Comparison of ENCODE assay signal across 19 mouse cellular contexts in genomic region chr12:76046561-76046960, GRCm38 (mm10).
A peak's percentile ranks its signal among the peaks of the same experiment; 100 is the strongest.
DNase-seq lines count a peak whose midpoint lies in the region; ATAC-seq lines count a peak whose summit lies in the region.
"Had no signal": no experiment of that assay in that cellular context is flagged by ENCODE, and none has a peak within 500 bp of the region (broad histone marks: within the 10 kb centered on the region; RNA-seq: fewer than 3 reads in every experiment).

No protein-coding gene starts in this region.

- H3K4me3 ChIP-seq in kidney, embryonic 16.5 days (ENCODE audit: low read length) = no peak overlapping the region
- H3K4me3 ChIP-seq: embryonic facial prominence, embryonic 13.5 days; forebrain, embryonic 12.5 days; heart, embryonic 15.5 days; hindbrain, embryonic 12.5 days had no signal

- H3K27ac ChIP-seq in kidney, embryonic 16.5 days (ENCODE audit: low read length) = no peak overlapping the region
- H3K27ac ChIP-seq: embryonic facial prominence, embryonic 13.5 days; forebrain, embryonic 12.5 days; heart, embryonic 15.5 days; hindbrain, embryonic 12.5 days had no signal

- H3K36me3 ChIP-seq in kidney, embryonic 16.5 days (ENCODE audit: insufficient read depth, low read length) = peaks cover 32% of the 10 kb centered on the region

- no peaks in the 10 kb centered on the region for H3K27me3 ChIP-seq in kidney, embryonic 16.5 days (ENCODE audit: insufficient read depth, low read length)
- H3K27me3 ChIP-seq: embryonic facial prominence, embryonic 13.5 days; forebrain, embryonic 12.5 days; heart, embryonic 15.5 days; hindbrain, embryonic 12.5 days had no signal

- no peak for ATAC-seq in kidney, embryonic 16.5 days (ENCODE audit: low FRiP score, low TSS enrichment)
- ATAC-seq: forebrain, embryonic 16.5 days; hindbrain, embryonic 16.5 days had no signal

- peak; percentile 10 to 23 for DNase-seq in heart, adult 18-20 months
- no peak for DNase-seq in heart, adult 11 months
- DNase-seq in lung, adult 18-20 months = peak; percentile 82 to 89
- peak; percentile 54 for DNase-seq in lung, postnatal 10 days
- DNase-seq in lung, postnatal 4 days = peak; percentile 27 to 70
- no peak for DNase-seq in layer of hippocampus, adult 8-10 months (ENCODE audit: low spot score in 2 of 2)
- DNase-seq: adrenal gland, postnatal 25 days; cerebellum, adult 18-20 months; cerebellum, adult 9-11 months; cerebellum, postnatal 36 days; gastrocnemius, postnatal 10 days had no signal

- H3K4me2 ChIP-seq in kidney, embryonic 16.5 days (replicated peaks; ENCODE audit: low read depth, low read length) = no peak overlapping the region
- H3K4me2 ChIP-seq: embryonic facial prominence, embryonic 13.5 days; forebrain, embryonic 12.5 days; heart, embryonic 11.5 days; heart, embryonic 15.5 days; hindbrain, embryonic 12.5 days had no signal

- WGBS in kidney, embryonic 16.5 days = 92% methylated on average over 6 of the region's 6 CpGs

- no peaks in the 10 kb centered on the region for H3K9me3 ChIP-seq in kidney, embryonic 16.5 days (ENCODE audit: low read length)
- H3K9me3 ChIP-seq: embryonic facial prominence, embryonic 13.5 days; forebrain, embryonic 12.5 days; heart, embryonic 15.5 days; hindbrain, embryonic 12.5 days had no signal

- H3K4me1 ChIP-seq in kidney, embryonic 16.5 days (ENCODE audit: insufficient read depth, low read length) = no peaks in the 10 kb centered on the region
- H3K4me1 ChIP-seq: embryonic facial prominence, embryonic 13.5 days; forebrain, embryonic 12.5 days; heart, embryonic 15.5 days; hindbrain, embryonic 12.5 days had no signal

- no peak overlapping the region for H3K9ac ChIP-seq in kidney, embryonic 16.5 days (replicated peaks; ENCODE audit: low read length)
- H3K9ac ChIP-seq: embryonic facial prominence, embryonic 13.5 days; forebrain, embryonic 12.5 days; heart, embryonic 15.5 days; hindbrain, embryonic 12.5 days had no signal

Comparison
In these comparisons a context has a peak if more than half of its experiments do, and no peak if none do; other contexts are left out.
1. DNase-seq: peak in heart, adult 18-20 months (2 of 2), lung, adult 18-20 months (2 of 2), lung, postnatal 10 days (single experiment) and lung, postnatal 4 days (2 of 2); none in heart, adult 11 months (single experiment) and layer of hippocampus, adult 8-10 months (0 of 2).